Mouse (Mus musculus) midbrain, embryonic 11.5 days (tissue): Measurements from ENCODE around the gene Nans. TPM values are rescaled to one million over a fixed set of nuclear protein-coding genes. Genes with fewer than 3 reads are reported as not detected.

Experiments
- ATAC-seq: fragments of 200-750 bp; cut with Nextera tagmentation; 2 replicates; pipeline ENCODE4 v1.8.0; 2017; ENCODE audit warnings: moderate TSS enrichment, moderate library complexity; ENCODE audit not compliant: low FRiP score
- DNase-seq: peaks from one replicate; pipeline ENCODE4 v3.0.0; 2015; ENCODE audit warnings: low spot score; ENCODE audit errors: missing footprints
- H3K27ac ChIP-seq: fragments of 300-500 bp; sonication (generic); 2 replicates; pipeline ENCODE4 v1.5.1; 2014; ENCODE audit warnings: low read depth, low read length
- H3K27me3 ChIP-seq: fragments of 300-500 bp; sonication (generic); 2 replicates; pipeline ENCODE4 v1.6.1; 2014; ENCODE audit warnings: mild to moderate bottlenecking, low read length, moderate library complexity, mixed read lengths; ENCODE audit not compliant: control insufficient read depth, insufficient read depth
- H3K36me3 ChIP-seq: fragments of 300-500 bp; sonication (generic); 2 replicates; pipeline ENCODE4 v1.6.1; 2014; ENCODE audit warnings: mild to moderate bottlenecking, low read length, moderate library complexity, mixed read lengths; ENCODE audit not compliant: control insufficient read depth, insufficient read depth
- H3K4me1 ChIP-seq: fragments of 300-500 bp; sonication (generic); 2 replicates; pipeline ENCODE4 v1.6.1; 2014; ENCODE audit warnings: low read length; ENCODE audit not compliant: control insufficient read depth, insufficient read depth
- H3K4me2 ChIP-seq: fragments of 300-500 bp; sonication (generic); 2 replicates; pipeline ENCODE4 v1.6.1; 2014; ENCODE audit warnings: mild to moderate bottlenecking, moderate library complexity
- H3K4me3 ChIP-seq: fragments of 300-500 bp; sonication (generic); 2 replicates; pipeline ENCODE4 v1.5.1; 2014; ENCODE audit warnings: low read depth, low read length
- H3K9ac ChIP-seq: fragments of 300-500 bp; sonication (generic); 2 replicates; pipeline ENCODE4 v1.6.1; 2014; ENCODE audit warnings: low read length
- H3K9me3 ChIP-seq: fragments of 300-500 bp; sonication (generic); 2 replicates; pipeline ENCODE4 v1.6.1; 2016; ENCODE audit warnings: low read length; ENCODE audit not compliant: control insufficient read depth
- WGBS: fragments of 180-500 bp; shearing (Covaris S2); extraction: QIAGEN DNeasy Blood & Tissue Kit; methylation state at CpG from one replicate; pipeline ENCODE4 v1.1.7; 2014; 5-methylcytosine and 5-hydroxymethylcytosine counted together
- polyA plus RNA-seq: library from polyadenylated mRNA; unstranded; fragments of >200 nt; fragmentation: Nextera tagmentation; extraction: Ambion mirVana; gene quantifications from 2 replicates; pipeline ENCODE4 v1.2.1, GENCODE M21; 2014

Nans gene
- polyA plus RNA-seq, 1 experiment from 2014 or later, result 76.0 TPM

DNA sequence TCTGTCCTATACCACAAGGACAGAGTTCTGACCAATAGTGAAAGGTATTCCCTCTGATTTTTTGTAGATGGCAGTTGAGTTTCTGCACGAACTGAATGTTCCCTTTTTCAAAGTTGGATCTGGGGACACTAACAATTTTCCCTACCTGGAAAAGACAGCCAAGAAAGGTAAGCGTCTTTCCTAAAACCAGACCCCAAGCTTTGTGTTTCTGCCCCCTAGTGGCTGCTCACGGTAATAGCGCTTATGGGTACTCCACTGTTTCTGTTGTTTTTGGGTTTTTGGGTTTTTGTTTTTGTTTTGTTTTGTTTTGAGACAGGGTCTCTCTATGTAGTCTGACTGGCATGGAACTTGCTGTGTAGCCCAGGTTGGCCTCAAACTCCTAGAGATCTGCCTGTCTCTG is 9.9 kb downstream of the Nans start:
- Histone ChIP-seq H3K9ac (no peak overlapping the region), H3K36me3 (peaks cover 7% of the 10 kb centered on the region; the same call in 1 of the 2 replicates), H3K9me3 (no peaks in the 10 kb centered on the region), H3K27me3 (no peaks in the 10 kb centered on the region), H3K4me3 (no peak overlapping the region), H3K4me2 (no peak overlapping the region), H3K4me1 (no peaks in the 10 kb centered on the region), H3K27ac (no peak overlapping the region)
- 16% methylated on average over 4 of the region's 4 CpGs for WGBS
- peak; percentile 95 for DNase-seq
- no peak for ATAC-seq

DNA sequence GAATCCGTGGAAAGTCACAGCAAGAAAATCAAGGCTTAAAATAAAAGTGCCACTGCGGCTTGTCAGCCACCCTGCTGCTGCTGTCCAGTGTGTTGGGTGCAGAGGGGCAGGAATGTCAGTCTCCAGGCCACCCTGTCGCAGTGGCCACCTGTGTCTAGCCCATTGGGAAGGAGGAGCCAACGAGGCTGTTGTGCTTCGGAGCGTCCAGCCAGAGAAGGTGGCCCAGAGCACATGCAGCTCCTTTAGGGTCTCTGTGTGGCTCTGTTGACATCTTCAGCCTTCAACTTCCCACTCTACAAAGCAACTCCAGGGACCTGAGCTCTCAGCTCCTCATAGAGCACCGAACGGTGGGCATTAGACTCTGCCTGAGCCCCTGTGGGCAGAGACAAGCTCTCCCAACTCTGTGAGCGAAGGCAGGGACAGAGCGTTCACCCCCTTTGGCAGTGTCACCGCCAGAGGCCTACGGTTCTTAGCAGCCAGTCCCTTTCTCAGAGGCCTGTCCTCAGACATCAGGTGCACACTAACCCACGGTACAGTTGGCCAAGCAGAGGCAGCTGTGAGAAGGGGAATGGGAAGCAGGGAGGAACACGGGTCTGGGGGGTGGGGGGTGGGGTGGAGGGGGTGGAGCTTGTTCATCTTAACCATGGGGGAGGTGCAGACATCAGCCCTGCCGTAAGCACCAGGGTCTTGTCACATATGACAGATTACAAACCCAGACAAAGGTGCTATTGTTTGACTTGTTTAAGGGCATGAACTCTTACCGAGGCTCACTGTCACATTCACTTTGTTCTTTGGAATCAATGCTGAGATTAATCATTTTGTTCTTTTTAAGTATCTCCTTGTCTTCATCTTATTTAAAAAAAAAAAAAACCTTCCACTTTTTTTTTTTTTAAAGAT is 13.8 kb downstream of the Nans start:
- Histone ChIP-seq H3K9ac (no peak overlapping the region), H3K27ac (no peak overlapping the region), H3K9me3 (no peaks in the 10 kb centered on the region), H3K4me1 (no peaks in the 10 kb centered on the region; the same call in 1 of the 2 replicates), H3K36me3 (peaks cover 6% of the 10 kb centered on the region; the same call in 1 of the 2 replicates), H3K27me3 (peaks cover 15% of the 10 kb centered on the region), H3K4me2 (no peak overlapping the region), H3K4me3 (no peak overlapping the region)
- DNase-seq (peak; percentile 54), ATAC-seq (no peak)
- WGBS, result 78% methylated on average over 16 of the region's 16 CpGs

DNA sequence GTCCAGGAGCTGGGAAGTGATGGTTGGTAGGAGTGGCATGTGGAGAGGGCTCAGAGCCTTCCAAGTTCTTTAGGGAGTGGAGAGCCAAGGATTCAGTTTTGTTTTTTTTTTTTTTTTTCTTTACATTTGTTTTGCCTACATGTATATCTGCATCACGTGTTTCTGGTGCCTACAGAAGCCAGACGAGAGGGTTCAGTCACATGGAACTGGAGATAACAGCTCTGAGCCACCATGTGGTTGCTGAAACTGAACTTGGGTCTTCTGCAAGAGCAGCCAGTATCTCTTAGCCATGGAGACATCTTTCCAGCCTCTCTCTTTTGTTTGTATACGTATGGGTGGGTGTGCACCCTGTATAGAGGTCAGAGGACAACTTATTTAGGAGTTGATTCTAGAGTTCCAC is 14.8 kb downstream of the Nans start:
- WGBS, result 89% methylated on average over 3 of the region's 3 CpGs
- peaks cover 15% of the 10 kb centered on the region for H3K27me3 ChIP-seq
- DNase-seq (peak; percentile 17), ATAC-seq (no peak)
- H3K4me3 ChIP-seq, result no peak overlapping the region
- H3K9ac ChIP-seq, result no peak overlapping the region
- no peaks in the 10 kb centered on the region for H3K9me3 ChIP-seq
- H3K27ac ChIP-seq, result no peak overlapping the region
- H3K36me3 ChIP-seq, result peaks cover 6% of the 10 kb centered on the region; the same call in 1 of the 2 replicates
- H3K4me1 ChIP-seq, result no peaks in the 10 kb centered on the region; the same call in 1 of the 2 replicates
- H3K4me2 ChIP-seq, result no peak overlapping the region

DNA sequence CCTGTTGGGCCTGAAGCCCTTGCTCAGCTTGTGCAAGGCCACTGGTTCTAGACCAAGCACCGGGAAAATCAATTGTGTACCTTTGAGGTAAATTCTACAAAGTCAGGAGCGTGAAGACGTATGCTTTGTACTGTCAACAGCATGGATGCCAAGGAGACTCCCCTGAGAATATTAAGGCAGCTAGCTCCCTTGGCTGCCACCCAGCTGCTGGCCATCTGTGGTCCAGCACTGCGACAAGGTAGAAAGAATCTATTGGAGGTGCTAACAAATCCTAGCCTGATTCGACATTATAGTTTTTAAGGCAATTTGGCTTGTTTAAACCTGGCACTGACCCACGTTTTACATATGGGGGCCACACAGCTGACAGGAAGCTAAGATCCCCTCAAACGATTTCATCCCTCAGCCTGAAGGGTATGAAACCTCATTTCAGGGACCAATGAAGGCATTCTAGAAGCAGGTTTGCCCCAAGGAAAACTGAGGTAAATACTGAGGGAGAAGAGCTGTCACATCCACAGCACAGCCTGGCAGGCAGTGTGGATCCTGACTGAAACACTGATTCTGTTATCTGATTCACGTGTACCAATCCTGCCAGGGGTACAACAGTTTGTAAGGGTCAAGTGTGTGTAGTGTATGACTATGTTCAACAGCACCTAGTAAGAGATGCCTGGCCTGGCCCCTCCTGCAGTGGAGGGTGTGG is 16.5 kb downstream of the Nans start:
- Histone ChIP-seq H3K4me2 (no peak overlapping the region), H3K9me3 (no peaks in the 10 kb centered on the region), H3K4me3 (no peak overlapping the region), H3K36me3 (peaks cover 6% of the 10 kb centered on the region; the same call in 1 of the 2 replicates), H3K4me1 (no peaks in the 10 kb centered on the region; the same call in 1 of the 2 replicates), H3K27me3 (peaks cover 15% of the 10 kb centered on the region), H3K27ac (no peak overlapping the region), H3K9ac (no peak overlapping the region)
- DNase-seq (no peak), ATAC-seq (no peak)
- 75% methylated on average over 8 of the region's 8 CpGs for WGBS

DNA sequence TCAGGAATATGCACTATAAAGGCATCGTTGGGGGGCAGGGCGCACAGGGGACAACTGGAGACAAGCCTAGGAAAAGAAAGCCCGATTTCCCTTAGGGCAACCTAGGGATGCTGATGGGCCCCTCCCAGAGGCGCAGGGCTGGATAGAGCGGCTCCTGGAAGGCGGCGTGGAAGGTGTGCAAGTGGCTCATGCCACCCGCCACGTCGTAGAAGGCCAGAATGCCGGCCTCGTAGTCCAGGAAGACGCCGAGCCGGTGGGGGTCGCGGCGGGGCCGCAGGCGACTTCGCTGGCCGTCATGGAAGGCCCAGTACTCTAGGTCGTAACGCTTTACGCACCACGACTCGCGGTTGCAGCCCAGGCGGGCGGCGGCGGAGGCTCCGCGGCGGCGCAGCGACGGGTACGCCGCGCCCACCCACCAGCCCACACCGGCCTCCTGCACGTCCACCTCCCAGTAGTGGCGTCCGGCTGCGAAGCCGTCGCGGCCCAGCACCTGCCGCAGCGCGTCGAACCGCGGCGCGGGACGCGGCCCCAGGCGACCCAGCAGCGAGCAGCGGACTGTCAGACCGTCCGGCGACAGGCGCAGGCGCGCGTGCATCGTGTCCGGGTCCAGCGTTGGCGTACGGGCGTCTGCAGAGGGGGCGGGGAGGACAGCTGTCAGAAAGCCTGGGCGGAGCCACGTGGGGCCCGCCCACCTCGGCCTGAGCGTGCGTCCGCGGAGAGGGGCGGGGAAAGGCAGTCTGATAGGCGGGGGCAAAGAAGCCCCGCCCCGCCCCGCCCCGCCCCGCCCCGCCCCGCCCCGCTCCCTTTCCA is 18.0 kb downstream of the Nans start:
- Histone ChIP-seq H3K27me3 (peaks cover 15% of the 10 kb centered on the region), H3K4me3 (peak overlapping the region; percentile 45), H3K9ac (peak overlapping the region; percentile 51; the same call in 1 of the 2 replicates), H3K36me3 (0 out of 2 replicates have a peak, but pooled peaks cover 2% of the 10 kb centered on the region), H3K27ac (no peak overlapping the region; the same call in 1 of the 2 replicates), H3K9me3 (no peaks in the 10 kb centered on the region), H3K4me1 (no peaks in the 10 kb centered on the region; the same call in 1 of the 2 replicates), H3K4me2 (peak overlapping the region; percentile 79)
- ATAC-seq, result peak; percentile 99
- under 1% methylated on average over 93 of the region's 94 CpGs for WGBS
- peak; percentile 99 for DNase-seq

DNA sequence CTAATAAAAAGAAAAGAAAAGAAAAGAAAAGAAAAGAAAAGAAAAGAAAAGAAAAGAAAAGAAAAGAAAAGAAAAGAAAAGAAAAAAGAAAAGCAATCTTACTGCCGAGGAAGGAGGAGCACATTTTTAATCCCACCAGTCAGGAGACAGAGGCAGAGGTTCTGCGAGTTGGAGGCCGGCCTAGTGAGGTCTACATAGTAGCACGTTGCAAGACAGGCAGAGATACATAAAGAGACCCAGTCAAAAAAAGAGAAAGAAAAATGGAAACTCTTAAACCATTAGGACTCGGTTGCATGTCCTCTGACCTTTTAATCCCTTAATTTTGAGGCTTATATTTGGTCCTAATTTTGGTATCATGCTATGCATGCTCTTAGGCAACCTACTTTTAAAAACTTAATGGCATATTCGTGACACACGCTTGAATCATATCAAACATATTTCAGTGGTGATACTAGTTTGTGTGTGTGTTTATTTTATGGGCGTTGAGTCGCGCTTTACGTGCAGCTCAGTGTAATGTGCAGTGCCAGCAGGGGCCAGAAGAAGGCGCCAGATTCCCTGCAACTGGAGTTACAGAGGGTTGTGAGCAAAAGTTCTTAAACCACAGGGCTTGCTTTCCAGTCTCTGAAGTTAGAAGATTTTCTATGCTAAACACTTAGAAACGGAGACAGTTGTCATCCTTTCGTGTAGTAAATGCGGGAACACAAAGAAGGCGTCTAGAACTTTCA is 18.9 kb downstream of the Nans start:
- H3K4me2 ChIP-seq, result peak overlapping the region; percentile 79; the same call in 1 of the 2 replicates
- H3K9ac ChIP-seq, result no peak overlapping the region
- no peak overlapping the region for H3K4me3 ChIP-seq
- peaks cover 15% of the 10 kb centered on the region for H3K27me3 ChIP-seq
- no peak overlapping the region for H3K27ac ChIP-seq
- 0 out of 2 replicates have a peak, but pooled peaks cover under 1% of the 10 kb centered on the region for H3K36me3 ChIP-seq
- DNase-seq (peak; percentile 95), ATAC-seq (no peak)
- no peaks in the 10 kb centered on the region; the same call in 1 of the 2 replicates for H3K4me1 ChIP-seq
- no peaks in the 10 kb centered on the region for H3K9me3 ChIP-seq
- WGBS, result 12% methylated on average over 16 of the region's 16 CpGs

DNA sequence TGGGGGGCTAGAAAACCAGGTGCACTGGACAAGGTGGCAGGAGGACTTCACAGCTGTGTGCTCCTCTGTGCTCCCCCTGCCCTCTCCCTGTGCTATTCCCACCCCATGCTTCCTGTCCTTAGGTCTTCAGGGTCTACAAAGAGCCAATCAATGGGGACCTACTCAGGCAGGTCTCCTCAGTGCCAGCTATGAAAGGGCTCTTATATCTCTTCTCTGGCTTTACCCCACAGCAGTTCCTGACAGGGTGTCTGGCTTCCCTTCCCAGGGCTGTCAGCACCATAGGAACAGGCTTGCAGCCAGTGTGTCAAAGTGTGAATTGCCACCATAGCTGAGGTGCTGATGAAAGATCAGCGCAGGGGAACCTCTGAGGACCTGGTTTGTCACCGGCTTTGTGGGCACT is 31.4 kb downstream of the Nans start:
- 88% methylated on average over 2 of the region's 2 CpGs for WGBS
- H3K4me2 ChIP-seq, result no peak overlapping the region
- ATAC-seq (no peak), DNase-seq (no peak)
- no peaks in the 10 kb centered on the region for H3K9me3 ChIP-seq
- H3K4me1 ChIP-seq, result no peaks in the 10 kb centered on the region
- no peak overlapping the region for H3K27ac ChIP-seq
- no peak overlapping the region for H3K9ac ChIP-seq
- H3K36me3 ChIP-seq, result no peaks in the 10 kb centered on the region
- no peak overlapping the region for H3K4me3 ChIP-seq
- H3K27me3 ChIP-seq, result no peaks in the 10 kb centered on the region

DNA sequence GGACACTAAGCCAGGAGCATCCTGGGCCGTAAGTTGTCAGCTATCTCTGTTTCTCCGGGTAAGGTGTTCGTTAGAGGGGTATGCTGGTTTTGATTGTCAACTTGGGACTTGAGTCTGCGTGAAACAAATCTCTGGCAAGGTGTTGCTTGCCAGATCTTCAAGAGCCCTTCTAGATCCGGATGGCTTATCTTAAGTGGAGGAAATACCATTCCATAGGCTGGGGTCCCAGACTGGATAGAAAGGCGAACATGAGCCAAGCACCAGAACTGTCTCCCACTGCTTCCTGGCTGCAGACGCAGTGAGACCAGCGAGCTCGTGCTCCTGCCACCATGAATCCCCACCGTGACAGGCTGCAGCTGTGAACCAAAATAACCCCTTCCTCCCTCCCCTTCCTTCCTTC is 32.4 kb downstream of the Nans start:
- no peak for DNase-seq

More for the DNA sequence above, 32.4 kb downstream of the Nans start:
- H3K4me2 ChIP-seq, result no peak overlapping the region
- H3K27ac ChIP-seq, result no peak overlapping the region
- H3K9me3 ChIP-seq, result no peaks in the 10 kb centered on the region
- H3K4me1 ChIP-seq, result no peaks in the 10 kb centered on the region
- no peak for ATAC-seq
- WGBS, result 83% methylated on average over 10 of the region's 10 CpGs
- H3K36me3 ChIP-seq, result no peaks in the 10 kb centered on the region
- H3K9ac ChIP-seq, result no peak overlapping the region
- H3K27me3 ChIP-seq, result no peaks in the 10 kb centered on the region
- no peak overlapping the region for H3K4me3 ChIP-seq
